Mouse (Mus musculus) lung, embryonic 14.5 days (tissue): ENCODE measurements around the gene Tesk1. TPM values are rescaled to one million over a fixed set of nuclear protein-coding genes. Genes with fewer than 3 reads are reported as not detected.

Experiments used
- ATAC-seq: fragments of 200-750 bp; cut with Nextera tagmentation; 2 replicates; pipeline ENCODE4 v1.8.0; 2017; ENCODE audit warnings: mild to moderate bottlenecking, moderate TSS enrichment, moderate library complexity; ENCODE audit not compliant: insufficient read depth
- DNase-seq: peaks from one replicate; pipeline ENCODE4 v3.0.0-alpha.2; 2015
- H3K27ac ChIP-seq: fragments of 300-500 bp; sonication (generic); 2 replicates; pipeline ENCODE4 v1.5.1; 2014; ENCODE audit warnings: low read depth, mild to moderate bottlenecking, moderate library complexity
- H3K27me3 ChIP-seq: fragments of 300-500 bp; sonication (generic); 2 replicates; pipeline ENCODE4 v1.6.1; 2014; ENCODE audit warnings: low read length, control low read depth; ENCODE audit not compliant: insufficient read depth
- H3K36me3 ChIP-seq: fragments of 300-500 bp; sonication (generic); 2 replicates; pipeline ENCODE4 v1.6.1; 2014; ENCODE audit warnings: control low read depth; ENCODE audit not compliant: insufficient read depth
- H3K4me1 ChIP-seq: fragments of 300-500 bp; sonication (generic); 2 replicates; pipeline ENCODE4 v1.6.1; 2014; ENCODE audit warnings: antibody characterized with exemption, control low read depth; ENCODE audit not compliant: insufficient read depth
- H3K4me2 ChIP-seq: fragments of 300-500 bp; sonication (generic); 2 replicates; pipeline ENCODE4 v1.6.1; 2014; ENCODE audit warnings: mild to moderate bottlenecking
- H3K4me3 ChIP-seq: fragments of 300-500 bp; sonication (generic); 2 replicates; pipeline ENCODE4 v1.5.1; 2014; ENCODE audit warnings: low read depth, low read length
- H3K9ac ChIP-seq: fragments of 300-500 bp; sonication (generic); 2 replicates; pipeline ENCODE4 v1.6.1; 2014
- H3K9me3 ChIP-seq: fragments of 300-500 bp; sonication (generic); 2 replicates; pipeline ENCODE4 v1.6.1; 2016; ENCODE audit warnings: low read depth, low read length, control low read depth
- CTCF ChIP-seq: IDR thresholded peaks from 2 replicates; pipeline ENCODE4 v1.5.1; 2016; ENCODE audit warnings: antibody characterized with exemption, low read depth
- WGBS: fragments of 180-500 bp; shearing (Covaris S2); extraction: QIAGEN DNeasy Blood & Tissue Kit; methylation state at CpG from one replicate; pipeline ENCODE4 v1.1.7; 2014; 5-methylcytosine and 5-hydroxymethylcytosine counted together
- polyA plus RNA-seq: library from polyadenylated mRNA; unstranded; fragments of >200 nt; fragmentation: Nextera tagmentation; extraction: Ambion mirVana; gene quantifications from 2 replicates; pipeline ENCODE4 v1.2.1, GENCODE M21; 2014

Tesk1 gene
- polyA plus RNA-seq, 1 experiment from 2014 or later = 15.9 TPM

DNA sequence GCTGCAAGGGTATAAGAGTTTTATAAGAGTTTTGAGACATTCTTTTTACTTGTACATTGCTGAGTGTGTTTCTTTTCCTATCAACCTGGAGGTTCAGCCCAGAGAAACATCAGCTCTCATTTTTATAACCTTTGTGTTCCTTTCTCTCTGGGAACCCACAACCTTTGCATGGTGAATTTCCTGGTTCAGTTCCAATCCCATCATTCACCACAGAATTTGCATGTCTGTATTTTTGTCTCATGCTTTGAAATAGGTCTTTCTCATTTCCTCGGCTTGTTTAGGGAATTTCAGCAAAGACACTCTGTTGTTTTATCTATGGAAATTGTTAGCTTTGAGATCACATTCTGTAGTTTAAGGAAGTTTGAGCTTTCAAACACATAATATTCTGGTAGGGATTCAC is 31.9 kb downstream of the Tesk1 start:
- Histone ChIP-seq H3K9me3 (no peaks in the 10 kb centered on the region), H3K27me3 (no peaks in the 10 kb centered on the region), H3K4me3 (no peak overlapping the region), H3K9ac (no peak overlapping the region), H3K4me1 (no peaks in the 10 kb centered on the region), H3K36me3 (no peaks in the 10 kb centered on the region), H3K27ac (no peak overlapping the region), H3K4me2 (no peak overlapping the region)
- no peak for TF ChIP-seq CTCF
- ATAC-seq = no peak
- DNase-seq = no peak
- WGBS = 61% methylated on average over 1 of the region's 1 CpGs

DNA sequence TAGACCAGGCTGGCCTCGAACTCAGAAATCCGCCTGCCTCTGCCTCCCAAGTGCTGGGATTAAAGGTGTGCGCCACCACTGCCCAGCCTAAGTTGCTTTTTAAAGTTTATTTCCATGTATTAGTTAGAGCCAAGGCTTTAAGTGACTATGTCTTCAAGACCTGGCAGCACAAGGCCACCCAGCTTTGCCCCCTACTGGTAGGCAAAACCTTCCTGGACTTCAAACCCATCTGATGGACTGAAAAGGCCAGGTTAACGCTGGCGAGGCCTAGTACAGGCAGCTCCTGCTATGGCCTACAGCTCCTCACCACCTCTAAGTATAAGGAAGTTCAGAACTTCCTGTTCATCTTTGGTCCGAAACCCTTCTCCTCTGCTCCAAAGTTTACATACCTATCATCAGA is 34.9 kb downstream of the Tesk1 start:
- no peaks in the 10 kb centered on the region for H3K27me3 ChIP-seq
- H3K4me1 ChIP-seq = no peaks in the 10 kb centered on the region
- H3K9me3 ChIP-seq = no peaks in the 10 kb centered on the region
- no peak for DNase-seq
- peak; percentile 32 for TF ChIP-seq CTCF
- no peak overlapping the region for H3K4me2 ChIP-seq
- 82% methylated on average over 6 of the region's 6 CpGs for WGBS
- H3K27ac ChIP-seq = no peak overlapping the region
- H3K4me3 ChIP-seq = no peak overlapping the region
- no peak overlapping the region for H3K9ac ChIP-seq
- H3K36me3 ChIP-seq = no peaks in the 10 kb centered on the region
- no peak for ATAC-seq

DNA sequence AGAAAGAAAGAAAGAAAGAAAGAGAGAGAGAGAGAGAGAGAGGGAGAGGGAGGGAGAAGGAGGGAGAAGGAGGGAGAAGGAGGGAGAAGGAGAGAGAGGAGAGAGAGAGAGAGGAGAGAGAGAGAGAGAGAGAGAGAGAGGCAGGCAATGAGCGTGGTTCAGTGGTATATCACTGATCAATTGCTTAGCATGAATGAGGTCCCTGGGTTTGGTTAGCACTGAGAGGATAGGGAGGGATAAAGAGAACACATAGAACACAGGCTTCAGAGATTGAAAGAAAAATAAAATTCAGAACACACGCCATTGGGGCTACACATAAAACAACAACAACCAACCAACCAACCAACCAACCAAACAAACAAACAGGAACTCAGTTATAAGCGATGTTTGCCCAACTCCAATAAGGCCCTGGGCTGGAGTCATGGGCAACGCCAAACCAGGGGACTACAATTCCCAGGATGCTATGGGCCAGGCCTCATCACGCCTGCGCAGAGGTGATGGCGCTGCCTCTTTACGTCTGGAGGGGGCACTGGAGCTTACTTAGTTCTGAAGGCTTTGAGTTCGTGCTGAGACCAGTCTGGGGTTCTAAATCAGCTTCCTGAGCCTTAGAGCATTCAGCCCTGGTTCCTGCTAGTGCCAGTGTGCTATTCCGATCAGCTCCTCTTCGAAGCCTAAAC is 36.3 kb downstream of the Tesk1 start:
- peak; percentile 95 for ATAC-seq

DNA sequence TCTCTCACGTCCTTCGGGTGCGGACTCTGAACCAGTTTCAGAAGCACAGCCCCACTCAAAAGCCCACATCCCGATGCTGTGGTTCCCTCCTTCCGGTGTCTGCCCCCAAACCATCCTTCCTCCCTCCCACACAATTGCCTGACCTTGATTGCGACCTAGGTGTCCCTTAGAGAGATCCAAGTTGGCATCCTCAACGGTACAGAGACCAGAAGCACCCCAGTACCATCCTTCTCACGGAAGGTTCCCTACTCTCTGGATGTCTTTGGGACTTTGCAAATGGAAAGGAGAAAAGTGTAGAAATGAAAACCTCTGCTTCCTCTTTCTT is 36.8 kb downstream of the Tesk1 start:
- WGBS = 44% methylated on average over 8 of the region's 8 CpGs
- Histone ChIP-seq H3K27me3 (no peaks in the 10 kb centered on the region), H3K4me1 (no peaks in the 10 kb centered on the region), H3K36me3 (no peaks in the 10 kb centered on the region), H3K27ac (no peak overlapping the region; the same call in 1 of the 2 replicates), H3K4me2 (peak overlapping the region; percentile 58), H3K4me3 (peak overlapping the region; percentile 31), H3K9ac (peak overlapping the region; percentile 43), H3K9me3 (no peaks in the 10 kb centered on the region)
- DNase-seq (no peak), ATAC-seq (peak; percentile 51; the same call in 1 of the 2 replicates)
- no peak for TF ChIP-seq CTCF

More for the DNA sequence above, 36.3 kb downstream of the Tesk1 start:
- no peaks in the 10 kb centered on the region for H3K4me1 ChIP-seq
- TF ChIP-seq CTCF = peak; percentile 65
- peak overlapping the region; percentile 58 for H3K4me2 ChIP-seq
- H3K9me3 ChIP-seq = no peaks in the 10 kb centered on the region
- no peaks in the 10 kb centered on the region for H3K36me3 ChIP-seq
- no peaks in the 10 kb centered on the region for H3K27me3 ChIP-seq
- DNase-seq = peak; percentile 95
- H3K27ac ChIP-seq = no peak overlapping the region; the same call in 1 of the 2 replicates
- H3K9ac ChIP-seq = peak overlapping the region; percentile 43
- H3K4me3 ChIP-seq = peak overlapping the region; percentile 31
- WGBS = 18% methylated on average over 11 of the region's 11 CpGs

DNA sequence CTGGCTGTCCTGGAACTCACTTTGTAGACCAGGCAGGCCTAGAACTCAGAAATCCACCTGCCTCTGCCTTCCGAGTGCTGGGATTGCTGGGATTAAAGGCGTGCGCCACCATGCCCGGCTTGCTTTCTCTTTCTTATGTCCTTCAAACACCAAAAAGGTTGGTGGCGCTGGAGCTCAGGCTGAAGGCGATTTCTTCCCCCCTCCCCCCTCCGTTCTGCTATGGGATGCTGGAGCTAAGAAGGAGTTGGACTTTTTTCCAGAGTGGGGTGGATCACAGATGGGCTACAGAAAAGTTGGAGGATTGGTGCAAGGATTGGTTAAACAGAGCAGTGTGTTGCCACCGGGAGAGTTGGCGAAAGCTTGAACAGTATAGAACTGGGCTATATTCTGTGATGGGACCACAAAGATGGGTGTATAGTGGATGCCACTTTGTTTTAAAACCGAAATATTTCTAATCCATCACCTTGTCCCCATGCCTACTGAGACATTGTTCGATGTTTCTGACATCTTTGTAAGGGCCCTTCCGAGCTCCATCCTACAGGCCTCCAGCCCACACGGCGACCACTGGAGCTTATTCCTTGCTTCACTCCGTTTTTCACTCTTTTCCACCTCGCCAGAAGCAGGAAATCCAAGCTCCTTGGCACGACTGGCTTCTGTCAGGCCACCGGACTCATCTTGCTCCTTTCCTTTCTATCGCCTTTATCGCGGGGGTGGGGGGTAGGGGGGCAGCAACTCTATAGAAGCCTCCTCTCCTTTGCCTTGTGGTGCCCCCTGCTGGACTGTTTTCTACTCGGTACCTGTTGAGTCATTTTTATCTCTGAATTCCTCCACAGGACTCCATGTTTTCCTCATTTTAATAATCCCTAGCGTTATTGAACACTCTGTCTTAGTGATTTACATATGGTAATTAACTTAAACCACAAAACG is 37.4 kb downstream of the Tesk1 start:
- H3K9ac ChIP-seq = no peak overlapping the region
- no peak for ATAC-seq
- peak; percentile 88 for DNase-seq
- TF ChIP-seq CTCF = peak; percentile 67
- no peak overlapping the region for H3K4me3 ChIP-seq
- no peaks in the 10 kb centered on the region for H3K4me1 ChIP-seq
- H3K9me3 ChIP-seq = no peaks in the 10 kb centered on the region
- H3K27me3 ChIP-seq = no peaks in the 10 kb centered on the region
- H3K27ac ChIP-seq = no peak overlapping the region
- 45% methylated on average over 24 of the region's 24 CpGs for WGBS
- H3K4me2 ChIP-seq = peak overlapping the region; percentile 39; the same call in 1 of the 2 replicates
- no peaks in the 10 kb centered on the region for H3K36me3 ChIP-seq

DNA sequence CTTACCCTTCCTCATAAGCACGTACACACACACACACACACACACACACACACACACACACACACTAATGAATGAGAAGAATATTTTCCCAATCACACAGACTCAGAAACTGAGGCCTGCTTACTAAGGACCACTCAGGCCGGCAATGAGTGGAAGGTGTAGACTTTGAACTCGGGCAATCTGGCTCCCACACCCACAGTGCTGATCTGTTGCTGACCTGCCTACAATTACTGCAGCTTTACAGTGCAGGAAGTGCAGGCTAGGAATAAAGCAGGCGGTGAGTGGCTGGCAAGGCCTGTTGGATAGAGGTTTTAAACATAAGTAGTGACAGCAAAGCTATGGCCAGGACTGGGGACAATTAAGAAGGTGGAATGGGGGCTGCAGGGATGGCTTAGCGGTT is 39.2 kb downstream of the Tesk1 start:
- DNase-seq (no peak), ATAC-seq (no peak)
- no peaks in the 10 kb centered on the region for H3K4me1 ChIP-seq
- no peaks in the 10 kb centered on the region for H3K27me3 ChIP-seq
- WGBS = 76% methylated on average over 5 of the region's 5 CpGs
- no peaks in the 10 kb centered on the region for H3K36me3 ChIP-seq
- no peak overlapping the region for H3K4me2 ChIP-seq
- no peaks in the 10 kb centered on the region for H3K9me3 ChIP-seq
- no peak overlapping the region for H3K9ac ChIP-seq
- H3K4me3 ChIP-seq = no peak overlapping the region
- no peak for TF ChIP-seq CTCF
- H3K27ac ChIP-seq = no peak overlapping the region

DNA sequence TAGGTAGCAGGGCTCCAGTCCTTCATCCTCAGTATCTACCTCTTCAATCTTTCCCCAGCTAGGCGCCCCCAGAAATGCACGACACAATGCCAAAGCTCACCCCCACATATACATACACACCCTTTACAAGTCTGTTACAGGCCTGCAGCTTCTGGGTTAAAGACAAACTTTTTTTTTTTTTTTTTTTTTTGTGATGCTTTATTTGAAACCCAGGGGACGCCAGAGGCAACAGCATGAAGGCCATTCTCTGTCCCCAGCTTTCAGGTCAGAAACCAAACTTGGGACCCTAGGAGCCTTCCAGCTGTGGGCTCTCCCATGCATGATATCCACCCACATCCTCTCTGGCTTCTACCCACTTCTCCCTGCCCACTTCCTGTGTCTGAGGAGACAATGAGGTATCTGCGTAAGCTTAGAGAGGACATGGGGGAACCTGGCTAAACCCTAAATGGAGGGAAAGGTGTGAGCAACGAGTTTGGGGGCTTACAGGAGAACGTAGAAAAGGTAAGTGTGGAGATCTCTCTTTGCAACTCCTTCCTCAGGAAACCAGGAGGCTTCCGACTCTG is 40.2 kb downstream of the Tesk1 start:
- WGBS = 64% methylated on average over 7 of the region's 7 CpGs
- TF ChIP-seq CTCF = no peak
- H3K4me3 ChIP-seq = no peak overlapping the region
- H3K4me2 ChIP-seq = no peak overlapping the region
- no peaks in the 10 kb centered on the region for H3K4me1 ChIP-seq
- no peaks in the 10 kb centered on the region for H3K27me3 ChIP-seq
- no peaks in the 10 kb centered on the region for H3K9me3 ChIP-seq
- H3K36me3 ChIP-seq = no peaks in the 10 kb centered on the region
- DNase-seq = no peak
- no peak overlapping the region for H3K9ac ChIP-seq
- no peak for ATAC-seq
- H3K27ac ChIP-seq = no peak overlapping the region
